Mouse (Mus musculus) lung, postnatal 0 days (tissue): ENCODE results near the gene Gm44503.

Source experiments
- CTCF ChIP-seq: IDR thresholded peaks from 2 replicates; pipeline ENCODE4 v1.5.1; 2016; ENCODE audit warnings: antibody characterized with exemption, mild to moderate bottlenecking
- EP300 ChIP-seq: IDR thresholded peaks from 2 replicates; pipeline ENCODE4 v1.6.1; 2016; ENCODE audit warnings: antibody characterized with exemption, mild to moderate bottlenecking, control low read depth

GRCm38 (mm10) chr9:72955546-72955945, 3.1 kb upstream of the Gm44503 start:
- TF ChIP-seq CTCF (peak; percentile 79), EP300 (no peak)
